Mouse (Mus musculus): ENCODE measurements around the gene Hoxc8. TPM values are rescaled to one million over a fixed set of nuclear protein-coding genes. Genes with fewer than 3 reads are reported as not detected.
A peak's percentile ranks its signal among the peaks of the same experiment; 100 is the strongest.

Gene Hoxc8
- polyA plus RNA-seq (2015; fragmentation: Nextera tagmentation; extraction: Ambion mirVana), result not detected in 2 replicates

DNA sequence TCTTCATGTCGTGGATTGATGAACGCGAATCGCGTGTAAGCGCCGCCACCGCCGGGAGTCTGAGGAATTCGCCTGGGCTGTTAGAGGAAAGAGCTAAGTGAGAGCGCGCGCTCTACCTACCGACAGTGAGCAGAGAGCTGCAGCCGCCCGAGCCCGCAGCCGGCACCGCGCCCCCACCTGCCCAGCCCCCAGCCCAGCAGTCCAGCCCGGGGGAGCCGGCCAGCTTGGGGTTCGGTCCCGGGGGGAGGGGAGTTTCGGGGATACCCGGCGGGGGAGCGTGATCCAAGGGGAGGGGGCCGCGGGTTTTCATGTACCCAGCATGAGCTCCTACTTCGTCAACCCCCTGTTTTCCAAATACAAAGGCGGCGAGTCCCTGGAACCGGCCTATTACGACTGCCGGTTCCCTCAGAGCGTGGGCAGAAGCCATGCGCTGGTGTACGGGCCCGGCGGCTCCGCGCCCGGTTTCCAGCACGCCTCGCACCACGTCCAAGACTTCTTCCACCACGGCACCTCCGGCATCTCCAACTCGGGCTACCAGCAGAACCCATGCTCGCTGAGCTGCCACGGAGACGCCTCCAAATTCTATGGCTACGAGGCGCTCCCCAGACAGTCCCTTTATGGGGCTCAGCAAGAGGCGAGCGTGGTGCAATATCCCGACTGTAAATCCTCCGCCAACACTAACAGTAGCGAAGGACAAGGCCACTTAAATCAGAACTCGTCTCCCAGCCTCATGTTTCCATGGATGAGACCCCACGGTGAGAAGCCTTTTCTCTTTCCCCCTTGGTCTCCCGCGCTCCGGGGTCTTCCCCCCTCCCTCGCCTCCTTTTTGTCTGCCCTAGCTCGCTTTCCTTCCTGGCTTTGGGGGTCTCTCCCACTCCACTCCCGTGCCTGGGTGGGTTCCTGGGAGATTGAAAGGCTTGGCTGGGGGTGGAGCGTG is at the start of gene Hoxc8:
Hoxc8 (plus strand) TSS at position 147 of the 937 bp plus-strand sequence.
- Histone ChIP-seq H3K9ac (no peak within 1 kb of the TSS), H3K4me1 (no peaks in the 10 kb centered on the region), H3K27me3 (peaks cover 98% of the 10 kb centered on the region), H3K36me3 (ENCODE audit: poor library complexity, severe bottlenecking) (no peaks in the 10 kb centered on the region), H3K9me3 (replicated peaks) (no peaks in the 10 kb centered on the region), H3K27ac (no peak within 1 kb of the TSS), H3K4me3 (peak within 1 kb of the TSS; percentile 4; the same call in 1 of the 2 replicates), H3K4me2 (peak within 1 kb of the TSS; percentile 16; the same call in 1 of the 2 replicates)
- WGBS, result under 1% methylated on average over 69 of the region's 69 CpGs
- ATAC-seq, result no peak

DNA sequence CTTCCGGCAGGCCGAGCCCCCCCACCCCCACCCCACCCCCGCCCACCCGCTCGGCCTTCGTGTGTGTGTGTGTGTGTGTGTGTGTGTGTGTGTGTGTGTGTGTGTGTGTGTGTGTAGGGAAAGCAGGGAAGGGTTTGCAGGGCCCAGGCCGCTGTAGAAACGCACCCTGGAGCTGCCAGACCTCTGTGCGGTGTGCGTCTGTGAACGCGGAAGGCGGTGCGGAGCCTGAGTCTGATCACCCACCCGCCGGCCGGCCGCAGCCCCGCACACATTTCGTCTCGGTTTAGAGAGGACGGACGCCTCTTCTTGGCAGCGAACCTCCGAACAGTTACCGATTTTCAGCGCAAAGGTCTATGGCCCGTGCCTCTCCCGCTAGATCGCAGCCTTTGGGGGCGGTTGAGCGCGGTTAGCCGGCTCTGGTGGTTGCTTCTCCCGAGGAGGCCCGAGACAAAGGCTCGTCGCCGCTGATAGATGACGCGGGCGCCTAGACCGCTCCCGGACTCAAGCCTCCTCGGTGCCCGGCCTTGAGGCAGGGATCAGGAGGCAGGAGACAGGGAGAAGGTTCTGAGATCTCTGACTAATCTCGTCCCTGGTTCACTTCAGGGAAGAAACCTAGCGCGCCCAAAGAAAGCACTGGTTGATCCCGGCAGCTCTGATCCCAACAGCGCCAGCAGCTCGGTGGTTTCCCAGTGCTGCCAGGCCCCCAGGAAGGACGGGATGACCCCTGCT is 47.5 kb upstream of the Hoxc8 start:
- ATAC-seq, result no peak
- no peaks in the 10 kb centered on the region for H3K36me3 ChIP-seq (ENCODE audit: poor library complexity, severe bottlenecking)
- H3K4me2 ChIP-seq, result peak overlapping the region; percentile 34
- no peaks in the 10 kb centered on the region for H3K9me3 ChIP-seq (replicated peaks)
- under 1% methylated on average over 51 of the region's 53 CpGs for WGBS
- H3K27ac ChIP-seq, result no peak overlapping the region
- peaks cover 100% of the 10 kb centered on the region for H3K27me3 ChIP-seq
- H3K4me3 ChIP-seq, result no peak overlapping the region; the same call in 1 of the 2 replicates
- no peak overlapping the region for H3K9ac ChIP-seq
- peaks cover 9% of the 10 kb centered on the region; the same call in 1 of the 2 replicates for H3K4me1 ChIP-seq

DNA sequence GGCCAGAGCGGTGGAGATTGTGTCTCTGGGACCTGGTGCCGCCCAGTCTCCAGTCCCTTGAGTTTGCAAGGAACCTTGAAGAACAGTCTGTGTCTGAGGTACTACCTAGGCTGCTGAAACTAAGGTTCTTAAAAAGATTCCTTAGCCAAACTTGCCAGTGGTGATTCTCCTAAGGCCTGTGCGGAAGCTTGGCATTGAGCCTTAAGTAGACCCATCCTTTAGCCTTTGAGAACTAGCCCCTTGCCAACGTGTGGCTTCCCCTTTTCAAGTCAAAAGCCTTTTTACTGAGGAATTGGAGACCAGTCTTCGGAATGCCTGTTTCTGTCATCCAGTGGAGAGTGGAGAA is 47.0 kb upstream of the Hoxc8 start:
- Histone ChIP-seq H3K4me3 (no peak overlapping the region), H3K27ac (no peak overlapping the region), H3K4me2 (peak overlapping the region; percentile 34; the same call in 1 of the 2 replicates), H3K9ac (no peak overlapping the region), H3K9me3 (replicated peaks) (no peaks in the 10 kb centered on the region), H3K36me3 (ENCODE audit: poor library complexity, severe bottlenecking) (no peaks in the 10 kb centered on the region), H3K27me3 (peaks cover 100% of the 10 kb centered on the region), H3K4me1 (peaks cover 9% of the 10 kb centered on the region; the same call in 1 of the 2 replicates)
- no peak for ATAC-seq
- WGBS, result 3% methylated on average over 5 of the region's 5 CpGs

DNA sequence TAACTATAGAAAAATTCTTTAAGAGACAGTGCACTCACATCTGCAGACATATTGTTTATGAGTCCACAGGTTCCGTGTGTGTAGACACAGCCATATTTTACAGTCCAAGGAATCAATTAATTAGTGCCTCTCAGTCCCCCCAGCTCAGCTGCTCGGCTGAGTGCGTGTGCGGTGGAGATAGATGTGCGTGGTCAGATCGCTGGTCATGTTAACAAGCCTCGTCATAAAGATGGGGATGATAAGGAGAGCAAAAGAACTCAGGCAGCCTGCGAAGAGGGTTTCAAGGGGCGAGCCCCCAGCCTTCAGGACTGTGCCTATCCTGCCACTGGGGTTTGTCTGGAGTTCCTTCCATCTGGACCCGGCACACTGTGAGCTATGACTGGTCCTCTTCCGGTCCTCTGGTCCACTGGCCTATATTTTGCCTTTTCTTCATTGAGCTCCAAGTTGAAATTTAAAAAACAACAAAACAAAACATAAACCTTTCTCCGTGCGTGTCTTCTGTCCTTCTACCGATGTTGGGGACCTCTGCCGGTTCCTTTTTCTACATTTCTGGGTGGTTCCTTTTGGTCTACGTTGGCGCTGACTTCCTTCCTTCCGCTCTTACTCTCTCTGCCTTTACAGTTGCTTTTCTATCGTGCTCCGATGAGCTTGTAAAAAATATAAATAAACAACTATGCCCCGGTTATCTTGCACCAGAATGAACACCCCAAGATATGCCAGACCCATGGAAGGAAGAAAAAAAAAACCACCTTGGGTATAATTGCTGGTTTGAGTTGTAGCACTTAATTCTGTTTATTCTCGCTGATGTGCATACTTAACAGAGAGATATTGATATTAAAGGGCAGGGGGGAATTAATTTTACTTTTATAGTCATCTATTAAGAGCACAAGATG is 45.0 kb upstream of the Hoxc8 start:
- WGBS, result 8% methylated on average over 22 of the region's 22 CpGs

DNA sequence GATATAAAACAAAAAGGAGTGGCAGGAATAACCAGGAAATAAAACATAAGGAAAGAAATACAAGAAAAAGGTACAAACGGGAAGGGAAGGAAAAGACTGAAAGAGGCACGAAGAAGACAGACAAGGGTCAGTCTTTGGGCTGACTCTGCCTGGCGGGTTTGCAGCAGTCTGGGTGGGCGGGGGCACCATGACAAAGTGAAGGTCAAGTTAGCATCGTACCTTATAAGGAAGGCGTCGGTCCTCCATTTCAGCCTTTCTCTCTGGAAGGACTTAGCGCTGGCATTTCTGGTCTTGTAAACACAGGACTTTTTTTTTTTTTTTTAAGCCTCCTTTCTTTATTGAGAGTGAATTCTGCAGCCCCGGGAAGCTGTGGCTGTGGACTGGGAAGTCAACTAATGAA is 43.1 kb upstream of the Hoxc8 start:
- 4% methylated on average over 9 of the region's 9 CpGs for WGBS
- ATAC-seq, result no peak
- Histone ChIP-seq H3K36me3 (ENCODE audit: poor library complexity, severe bottlenecking) (no peaks in the 10 kb centered on the region), H3K4me3 (no peak overlapping the region), H3K9ac (no peak overlapping the region), H3K4me2 (no peak overlapping the region), H3K9me3 (replicated peaks) (no peaks in the 10 kb centered on the region), H3K27me3 (peaks cover 100% of the 10 kb centered on the region), H3K4me1 (peaks cover 4% of the 10 kb centered on the region; the same call in 1 of the 2 replicates), H3K27ac (no peak overlapping the region)

More for the DNA sequence above, 45.0 kb upstream of the Hoxc8 start:
- Histone ChIP-seq H3K9me3 (replicated peaks) (no peaks in the 10 kb centered on the region), H3K27ac (no peak overlapping the region), H3K4me3 (no peak overlapping the region), H3K9ac (no peak overlapping the region), H3K4me2 (no peak overlapping the region), H3K4me1 (peaks cover 4% of the 10 kb centered on the region; the same call in 1 of the 2 replicates), H3K27me3 (peaks cover 100% of the 10 kb centered on the region), H3K36me3 (ENCODE audit: poor library complexity, severe bottlenecking) (no peaks in the 10 kb centered on the region)
- no peak for ATAC-seq

DNA sequence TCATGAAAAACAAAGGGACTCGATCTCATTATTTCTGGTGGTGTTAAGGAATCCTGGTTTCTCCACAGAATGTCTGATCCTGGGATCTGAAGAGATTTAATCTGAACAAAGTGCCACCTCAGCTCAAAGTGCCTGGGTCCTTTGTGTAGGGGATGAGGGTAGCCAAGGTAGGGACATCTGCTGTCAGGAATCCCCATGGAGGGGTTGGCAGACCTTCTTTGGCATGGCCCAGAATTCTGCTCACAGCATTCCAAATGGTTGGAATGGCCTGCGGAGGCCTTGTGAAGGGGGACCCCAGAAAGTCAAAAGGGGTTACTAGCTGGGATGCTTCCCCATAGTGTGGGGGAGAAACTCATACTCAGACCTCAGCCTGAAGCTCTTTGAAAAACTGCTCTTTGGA is 41.6 kb upstream of the Hoxc8 start:
- Histone ChIP-seq H3K4me1 (no peaks in the 10 kb centered on the region), H3K36me3 (ENCODE audit: poor library complexity, severe bottlenecking) (no peaks in the 10 kb centered on the region), H3K27me3 (peaks cover 100% of the 10 kb centered on the region), H3K4me2 (no peak overlapping the region), H3K4me3 (no peak overlapping the region), H3K27ac (no peak overlapping the region), H3K9ac (no peak overlapping the region), H3K9me3 (replicated peaks) (no peaks in the 10 kb centered on the region)
- 10% methylated on average over 2 of the region's 2 CpGs for WGBS
- no peak for ATAC-seq

DNA sequence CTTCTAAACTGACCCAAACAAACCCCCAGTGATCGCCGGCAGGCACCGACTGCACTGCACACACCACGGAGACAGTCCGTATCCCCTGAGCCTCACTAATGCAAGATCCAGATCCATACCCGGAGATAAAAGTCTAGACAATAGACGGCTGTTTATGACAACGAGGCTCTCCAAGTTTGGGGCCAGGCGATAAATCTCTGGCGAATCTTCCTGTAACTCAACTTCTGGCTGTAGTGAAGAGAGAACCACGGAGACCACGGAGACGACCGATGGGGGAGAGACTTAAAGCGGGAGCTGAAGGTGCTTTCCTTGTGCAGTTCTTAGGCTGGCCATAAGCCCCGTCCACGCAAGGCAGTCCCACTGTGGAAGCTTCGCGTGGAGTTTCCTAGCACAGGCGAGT is 40.7 kb upstream of the Hoxc8 start:
- no peaks in the 10 kb centered on the region for H3K4me1 ChIP-seq

DNA sequence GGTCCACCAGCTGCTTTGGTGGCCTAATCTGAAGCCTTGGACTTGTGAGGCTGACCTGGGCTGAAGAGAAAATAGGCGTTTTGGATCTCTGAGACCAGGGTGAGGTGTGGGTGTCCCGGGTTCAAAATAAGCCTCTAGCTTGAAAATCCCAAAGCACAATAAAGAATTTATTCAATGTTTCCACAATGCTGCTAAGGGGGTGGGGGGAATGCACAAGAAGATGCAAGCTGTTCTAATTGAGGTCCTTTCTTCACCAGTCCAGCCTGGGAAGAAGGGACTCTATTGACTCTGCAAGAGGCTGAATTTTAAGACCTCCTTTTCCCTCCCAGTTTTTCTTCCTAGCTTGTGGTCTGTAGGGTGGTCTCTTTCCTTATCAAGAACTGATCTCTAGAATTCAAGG is 39.5 kb upstream of the Hoxc8 start:
- Histone ChIP-seq H3K9ac (no peak overlapping the region), H3K36me3 (ENCODE audit: poor library complexity, severe bottlenecking) (no peaks in the 10 kb centered on the region)
- WGBS, result 11% methylated on average over 2 of the region's 2 CpGs

More for the DNA sequence above, 40.7 kb upstream of the Hoxc8 start:
- WGBS, result 2% methylated on average over 20 of the region's 20 CpGs
- no peak overlapping the region for H3K27ac ChIP-seq
- peaks cover 100% of the 10 kb centered on the region for H3K27me3 ChIP-seq
- no peak overlapping the region for H3K9ac ChIP-seq
- H3K4me3 ChIP-seq, result no peak overlapping the region
- H3K4me2 ChIP-seq, result no peak overlapping the region
- no peaks in the 10 kb centered on the region for H3K36me3 ChIP-seq (ENCODE audit: poor library complexity, severe bottlenecking)
- H3K9me3 ChIP-seq (replicated peaks), result no peaks in the 10 kb centered on the region
- ATAC-seq, result no peak

DNA sequence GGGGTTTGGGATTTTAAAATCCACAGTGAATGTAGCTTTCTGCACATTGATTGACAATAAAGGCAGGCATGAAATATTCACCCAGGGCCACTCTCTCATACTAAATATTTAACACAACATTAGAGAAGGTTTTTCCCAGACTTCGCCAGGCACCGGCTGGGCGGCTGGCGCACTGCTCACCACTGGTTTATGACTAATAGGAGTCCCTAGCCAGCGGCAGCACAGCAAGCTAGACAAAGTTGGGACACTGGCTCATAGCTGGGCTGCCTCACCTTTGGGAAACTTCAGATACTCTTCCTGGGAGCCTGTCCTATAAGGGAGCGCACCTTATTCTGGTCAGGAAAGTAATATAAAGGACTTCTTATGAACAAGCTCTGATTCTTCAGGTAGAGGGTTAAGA is 36.8 kb upstream of the Hoxc8 start:
- Histone ChIP-seq H3K4me2 (no peak overlapping the region), H3K9me3 (replicated peaks) (no peaks in the 10 kb centered on the region), H3K4me1 (no peaks in the 10 kb centered on the region), H3K4me3 (no peak overlapping the region), H3K9ac (no peak overlapping the region), H3K27me3 (peaks cover 100% of the 10 kb centered on the region), H3K27ac (no peak overlapping the region), H3K36me3 (ENCODE audit: poor library complexity, severe bottlenecking) (no peaks in the 10 kb centered on the region)
- 2% methylated on average over 6 of the region's 6 CpGs for WGBS
- ATAC-seq, result no peak

More for the DNA sequence above, 39.5 kb upstream of the Hoxc8 start:
- Histone ChIP-seq H3K9me3 (replicated peaks) (no peaks in the 10 kb centered on the region), H3K27me3 (peaks cover 100% of the 10 kb centered on the region), H3K4me1 (no peaks in the 10 kb centered on the region), H3K27ac (no peak overlapping the region), H3K4me3 (no peak overlapping the region), H3K4me2 (no peak overlapping the region)
- no peak for ATAC-seq

DNA sequence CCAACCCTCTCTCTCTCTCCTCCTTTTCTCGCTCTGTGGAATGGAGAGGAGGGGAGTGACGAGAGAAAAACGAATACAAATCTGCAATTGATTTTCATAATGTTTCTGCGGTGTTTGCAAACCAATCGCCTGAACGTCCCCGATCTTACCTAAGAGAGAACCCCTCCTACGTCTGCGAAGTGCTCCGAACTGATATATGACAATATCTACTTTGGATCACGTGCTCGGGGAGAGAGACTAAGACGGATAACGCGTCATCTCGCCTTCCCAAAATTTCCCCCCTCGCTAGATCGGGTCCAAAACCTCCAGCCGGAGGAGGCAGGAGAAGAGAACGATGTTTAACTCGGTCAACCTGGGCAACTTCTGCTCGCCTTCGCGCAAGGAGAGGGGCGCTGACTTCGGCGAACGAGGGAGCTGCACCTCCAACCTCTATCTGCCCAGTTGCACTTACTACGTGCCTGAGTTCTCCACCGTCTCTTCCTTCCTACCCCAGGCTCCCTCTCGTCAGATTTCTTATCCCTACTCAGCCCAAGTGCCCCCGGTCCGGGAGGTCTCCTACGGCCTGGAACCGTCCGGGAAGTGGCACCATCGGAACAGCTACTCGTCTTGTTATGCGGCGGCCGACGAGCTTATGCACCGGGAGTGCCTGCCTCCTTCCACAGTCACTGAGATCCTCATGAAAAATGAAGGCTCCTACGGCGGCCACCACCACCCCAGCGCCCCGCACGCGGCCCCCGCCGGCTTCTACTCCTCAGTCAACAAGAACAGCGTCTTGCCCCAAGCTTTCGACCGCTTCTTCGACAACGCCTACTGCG is 36.0 kb upstream of the Hoxc8 start, which contains the start of gene Hoxc11:
Hoxc11 (plus strand) TSS at position 236 of the 815 bp plus-strand sequence.
- no peak within 1 kb of the TSS for H3K27ac ChIP-seq
- H3K9me3 ChIP-seq (replicated peaks), result no peaks in the 10 kb centered on the region
- peaks cover 99% of the 10 kb centered on the region for H3K27me3 ChIP-seq
- H3K36me3 ChIP-seq (ENCODE audit: poor library complexity, severe bottlenecking), result no peaks in the 10 kb centered on the region
- H3K4me2 ChIP-seq, result no peak within 1 kb of the TSS
- no peak within 1 kb of the TSS for H3K9ac ChIP-seq
- H3K4me1 ChIP-seq, result no peaks in the 10 kb centered on the region
- no peak for ATAC-seq
- H3K4me3 ChIP-seq, result no peak within 1 kb of the TSS
- WGBS, result under 1% methylated on average over 56 of the region's 57 CpGs

DNA sequence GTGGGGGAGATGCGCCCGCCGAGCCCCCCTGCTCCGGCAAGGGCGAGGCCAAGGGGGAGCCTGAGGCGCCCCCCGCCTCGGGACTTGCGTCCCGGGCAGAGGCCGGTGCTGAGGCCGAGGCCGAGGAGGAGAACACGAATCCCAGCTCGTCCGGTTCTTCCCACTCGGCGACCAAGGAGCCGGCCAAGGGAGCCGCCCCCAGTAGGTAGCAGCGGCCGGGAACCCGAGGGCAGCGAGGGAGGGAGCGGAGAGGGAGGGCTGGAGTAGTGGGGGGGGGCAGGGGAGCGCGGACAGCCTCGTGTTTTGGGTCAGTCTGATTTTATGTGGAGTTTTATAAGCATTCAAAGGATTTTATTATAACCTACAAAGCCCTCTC is 35.4 kb upstream of the Hoxc8 start:
- no peaks in the 10 kb centered on the region for H3K36me3 ChIP-seq (ENCODE audit: poor library complexity, severe bottlenecking)
- no peak overlapping the region for H3K9ac ChIP-seq
- under 1% methylated on average over 28 of the region's 28 CpGs for WGBS
- H3K4me1 ChIP-seq, result no peaks in the 10 kb centered on the region
- H3K27me3 ChIP-seq, result peaks cover 99% of the 10 kb centered on the region
- no peak for ATAC-seq
- no peaks in the 10 kb centered on the region for H3K9me3 ChIP-seq (replicated peaks)
- H3K27ac ChIP-seq, result no peak overlapping the region
- no peak overlapping the region for H3K4me3 ChIP-seq
- no peak overlapping the region for H3K4me2 ChIP-seq

Measured in forebrain, embryonic 13.5 days (tissue).